Mouse (Mus musculus): Measurements from ENCODE around the gene Gpam.

DNA sequence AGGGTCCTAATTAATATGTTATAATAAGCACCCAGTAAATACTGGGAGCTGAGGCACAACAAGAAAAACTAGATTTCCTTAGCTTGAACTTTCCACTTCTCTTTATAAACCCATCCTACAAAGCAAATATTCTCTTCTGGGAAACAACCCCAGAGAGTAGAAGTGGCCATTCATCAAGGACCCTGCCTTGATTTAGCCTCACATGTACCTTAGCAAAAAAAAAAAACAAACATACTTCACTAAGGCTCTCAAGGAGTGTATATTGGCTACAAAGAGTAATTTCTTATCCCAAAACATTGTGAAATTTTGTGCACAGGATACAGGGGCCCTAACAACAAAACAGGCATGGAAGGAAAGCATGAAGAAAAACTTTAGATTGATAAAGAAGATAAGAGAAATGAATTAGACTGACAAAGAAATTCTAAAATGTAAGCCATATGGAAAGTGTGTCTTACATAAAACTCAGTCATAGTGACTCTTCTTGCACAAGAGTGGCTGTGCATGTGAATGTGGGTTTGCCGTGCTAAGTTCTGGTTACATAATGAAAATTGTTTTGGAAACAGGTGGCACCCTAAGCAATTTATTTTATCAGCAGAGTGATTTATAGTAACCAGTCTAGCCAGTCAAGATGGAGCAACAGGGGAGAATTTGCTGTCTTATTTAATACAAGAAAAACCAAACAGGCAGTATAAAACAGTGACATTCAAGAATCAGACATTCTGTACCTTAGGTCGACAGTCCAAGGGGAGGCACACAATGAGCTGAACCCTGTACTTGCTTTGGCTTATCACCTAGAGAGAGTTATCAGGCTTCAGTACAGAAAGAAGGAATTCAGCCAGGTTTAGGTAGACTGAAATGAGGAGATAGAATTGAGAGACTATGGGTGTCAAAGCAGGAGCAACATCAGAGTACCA is 26.6 kb downstream of the Gpam start:
- TF ChIP-seq GATA1 (IDR thresholded peaks at IDR 0.05; ENCODE audit: borderline replicate concordance, low read length), result no peak
- TF ChIP-seq FLI1 (IDR thresholded peaks at IDR 0.05; ENCODE audit: low read length), result no peak

Measured in megakaryocyte, embryonic 14.5 days (primary cell).